Mouse (Mus musculus): ENCODE measurements around the gene Myoc. TPM values are rescaled to one million over a fixed set of nuclear protein-coding genes. Genes with fewer than 3 reads are reported as not detected.

Gene Myoc
- total RNA-seq, 1 experiment from 2014 or later, result not detected

GRCm38 (mm10) chr1:162642591-162642990 is 3.6 kb downstream of the Myoc start:
- no peak for ATAC-seq (replicated peaks; ENCODE audit: insufficient number of reproducible peaks, low FRiP score, low TSS enrichment, poor library complexity, severe bottlenecking)

- no peak for ATAC-seq (replicated peaks; ENCODE audit: insufficient number of reproducible peaks, low FRiP score, low TSS enrichment, poor library complexity, severe bottlenecking)
Measured at GRCm38 (mm10) chr1:162643752-162644151, 4.8 kb downstream of the Myoc start.

GRCm38 (mm10) chr1:162646083-162646686 is 7.2 kb downstream of the Myoc start:
- 0 out of 2 replicates have a peak, but pooled peaks have one; percentile 3 for ATAC-seq (replicated peaks; ENCODE audit: insufficient number of reproducible peaks, low FRiP score, low TSS enrichment, poor library complexity, severe bottlenecking)

DNA sequence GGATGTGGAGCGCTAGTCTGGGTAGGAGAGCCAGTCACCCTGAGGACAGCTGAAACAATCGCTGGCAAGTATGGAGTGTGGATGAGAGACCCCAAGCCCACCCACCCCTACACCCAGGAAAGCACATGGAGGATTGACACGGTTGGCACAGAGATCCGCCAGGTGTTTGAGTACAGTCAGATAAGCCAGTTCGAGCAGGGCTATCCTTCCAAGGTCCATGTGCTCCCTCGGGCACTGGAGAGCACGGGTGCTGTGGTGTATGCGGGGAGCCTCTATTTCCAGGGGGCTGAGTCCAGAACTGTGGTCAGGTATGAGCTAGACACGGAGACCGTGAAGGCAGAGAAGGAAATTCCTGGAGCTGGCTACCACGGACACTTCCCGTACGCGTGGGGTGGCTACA is 9.5 kb downstream of the Myoc start:
- ATAC-seq (replicated peaks; ENCODE audit: insufficient number of reproducible peaks, low FRiP score, low TSS enrichment, poor library complexity, severe bottlenecking), result no peak

GRCm38 (mm10) chr1:162658119-162658518 is 19.2 kb downstream of the Myoc start, which contains the start of gene Myocos:
TSS of gene Myocos (minus strand) at chr1:162658219.
- no peak for ATAC-seq (replicated peaks; ENCODE audit: insufficient number of reproducible peaks, low FRiP score, low TSS enrichment, poor library complexity, severe bottlenecking)

DNA sequence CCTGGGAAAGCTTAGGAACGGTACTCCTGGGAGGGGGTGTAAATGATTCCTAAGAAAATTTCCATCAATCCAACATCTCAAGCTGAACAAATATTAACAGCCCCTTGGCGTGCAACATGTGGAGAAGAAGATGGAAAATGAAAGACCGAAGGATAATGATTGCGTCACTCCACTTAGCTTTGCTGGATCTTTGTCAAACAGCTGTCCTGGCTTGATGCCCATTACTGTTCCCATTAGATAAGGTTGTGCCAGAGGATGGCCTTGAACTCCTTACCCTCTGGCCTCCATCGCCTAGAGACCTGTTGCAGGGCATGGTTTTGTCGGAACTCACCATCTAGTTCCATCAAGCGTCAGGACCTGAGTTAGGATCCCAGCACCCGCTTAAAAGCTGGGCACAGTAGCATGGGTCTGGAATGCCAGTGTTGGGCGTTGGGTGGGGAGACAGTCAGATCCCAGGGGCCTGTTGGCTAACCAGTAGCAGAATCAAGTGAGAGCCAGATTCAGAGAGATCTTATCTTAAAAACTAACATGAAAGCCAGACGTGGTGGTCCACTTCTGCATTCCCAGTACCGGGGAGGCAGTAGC is 21.4 kb downstream of the Myoc start:
- no peak for ATAC-seq (replicated peaks; ENCODE audit: insufficient number of reproducible peaks, low FRiP score, low TSS enrichment, poor library complexity, severe bottlenecking)

DNA sequence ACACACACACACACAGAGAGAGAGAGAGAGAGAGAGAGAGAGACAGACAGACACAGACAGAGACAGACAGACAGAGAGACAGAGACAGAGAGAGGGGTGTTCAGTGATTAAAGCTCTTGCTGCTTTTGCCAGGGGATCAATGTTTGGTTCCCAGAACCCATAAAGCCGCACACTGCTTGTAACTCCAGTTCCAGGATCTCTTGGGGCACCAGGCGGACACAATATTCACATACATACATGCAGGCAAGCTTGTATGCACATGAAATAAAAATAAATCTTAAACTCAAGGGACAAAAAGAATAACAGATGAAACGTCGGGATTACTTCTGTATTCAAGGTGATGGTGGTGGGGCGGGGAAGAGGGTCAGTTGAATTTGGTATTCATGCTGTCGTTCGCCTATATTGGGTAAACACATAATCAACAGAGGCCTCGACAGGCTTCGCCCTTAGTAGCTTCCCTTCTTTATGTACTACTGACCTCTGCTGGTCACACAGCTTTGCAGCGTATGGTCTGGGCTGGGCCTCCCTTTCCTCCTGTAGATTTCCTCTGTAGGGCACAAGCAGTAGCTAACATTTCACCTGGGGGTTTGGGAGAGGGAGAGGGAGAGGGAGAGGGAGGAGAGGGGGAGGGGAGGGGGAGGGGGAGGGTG is 26.0 kb downstream of the Myoc start:
- peak; percentile 91 for ATAC-seq (replicated peaks; ENCODE audit: insufficient number of reproducible peaks, low FRiP score, low TSS enrichment, poor library complexity, severe bottlenecking)

- ATAC-seq (replicated peaks; ENCODE audit: insufficient number of reproducible peaks, low FRiP score, low TSS enrichment, poor library complexity, severe bottlenecking), result no peak
Measured at GRCm38 (mm10) chr1:162665486-162666174, 26.7 kb downstream of the Myoc start.

GRCm38 (mm10) chr1:162693721-162694120 is 54.8 kb downstream of the Myoc start:
- ATAC-seq (replicated peaks; ENCODE audit: insufficient number of reproducible peaks, low FRiP score, low TSS enrichment, poor library complexity, severe bottlenecking), result no peak

DNA sequence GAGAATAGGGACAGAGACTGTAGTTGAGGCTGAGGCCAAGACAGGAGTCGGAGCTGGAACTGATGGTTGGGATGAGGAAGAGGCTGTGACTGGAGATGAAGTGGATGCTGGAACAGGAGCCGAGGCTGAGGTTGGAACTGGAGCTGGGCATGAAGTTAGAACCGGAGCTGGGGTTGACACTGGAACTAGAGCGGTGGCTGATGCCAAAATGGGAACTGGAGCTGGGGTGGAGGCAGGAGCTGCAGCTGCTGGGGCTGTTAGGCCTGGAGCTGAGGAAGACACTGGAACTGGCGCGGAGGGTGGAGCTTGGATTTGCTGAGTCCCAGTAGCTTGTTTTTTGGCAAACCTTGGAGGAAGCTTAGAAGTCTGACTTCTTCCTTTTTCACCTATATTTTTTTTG is 58.9 kb downstream of the Myoc start:
- peak; percentile 31; the same call in 1 of the 2 replicates for ATAC-seq (replicated peaks; ENCODE audit: insufficient number of reproducible peaks, low FRiP score, low TSS enrichment, poor library complexity, severe bottlenecking)

Other genes starting within 250 kb of the Myoc start
- gene Dnm3, start 161.1 kb upstream of the Myoc start, total RNA-seq (2017), result 0.97 to 1.5 TPM in 2 of 3 replicates, not detected in the other
- gene Mettl13, start 90.6 kb upstream of the Myoc start, total RNA-seq (2017), result 7.9 to 16.9 TPM (median 12.3 TPM) in 3 replicates
- 94.8 to 131 TPM (median 105 TPM) in 3 replicates for gene Vamp4, start 68.6 kb upstream of the Myoc start, total RNA-seq (2017)
- not detected in 3 replicates for gene Myocos, start 19.1 kb downstream of the Myoc start, total RNA-seq (2017)
- gene Prrc2c, start 101.4 kb downstream of the Myoc start, total RNA-seq (2017), result 113 to 222 TPM (median 142 TPM) in 3 replicates
- not detected in 3 replicates for gene Fmo4, start 174.8 kb downstream of the Myoc start, total RNA-seq (2017)
- gene Fmo1, start 227.5 kb downstream of the Myoc start, total RNA-seq (2017), result not detected in 3 replicates